Mouse (Mus musculus) forebrain, embryonic 12.5 days (tissue): Measurements from ENCODE around the gene Kcnh7. TPM values are rescaled to one million over a fixed set of nuclear protein-coding genes. Genes with fewer than 3 reads are reported as not detected.

Source experiments
- ATAC-seq: fragments of 200-750 bp; cut with Nextera tagmentation; 2 replicates; pipeline ENCODE4 v1.8.0; 2017; ENCODE audit warnings: moderate TSS enrichment; ENCODE audit not compliant: low FRiP score
- H3K27ac ChIP-seq: fragments of 300-500 bp; sonication (generic); 2 replicates; pipeline ENCODE4 v1.5.1; 2016; ENCODE audit warnings: mild to moderate bottlenecking
- H3K27me3 ChIP-seq: fragments of 300-500 bp; sonication (generic); 2 replicates; pipeline ENCODE4 v1.6.1; 2016; ENCODE audit warnings: mild to moderate bottlenecking
- H3K36me3 ChIP-seq: fragments of 300-500 bp; sonication (generic); replicated peaks from 2 replicates; pipeline ENCODE4 v1.6.1; 2016; ENCODE audit warnings: mild to moderate bottlenecking
- H3K4me1 ChIP-seq: fragments of 300-500 bp; sonication (generic); 2 replicates; pipeline ENCODE4 v1.6.1; 2016
- H3K4me2 ChIP-seq: fragments of 300-500 bp; sonication (generic); 2 replicates; pipeline ENCODE4 v1.6.1; 2016; ENCODE audit warnings: mild to moderate bottlenecking, moderate library complexity
- H3K4me3 ChIP-seq: fragments of 300-500 bp; sonication (generic); replicated peaks from 2 replicates; pipeline ENCODE4 v1.5.1; 2016; ENCODE audit warnings: mild to moderate bottlenecking
- H3K9ac ChIP-seq: fragments of 300-500 bp; sonication (generic); 2 replicates; pipeline ENCODE4 v1.6.1; 2016; ENCODE audit warnings: mild to moderate bottlenecking
- H3K9me3 ChIP-seq: fragments of 300-500 bp; sonication (generic); 2 replicates; pipeline ENCODE4 v1.6.1; 2016
- WGBS: fragments of 180-500 bp; shearing (Covaris S2); methylation state at CpG from one replicate; pipeline ENCODE4 v1.1.7; 2016; 5-methylcytosine and 5-hydroxymethylcytosine counted together
- polyA plus RNA-seq: library from polyadenylated mRNA; unstranded; fragments of >200 nt; fragmentation: Nextera tagmentation; extraction: Ambion mirVana; gene quantifications from 2 replicates; pipeline ENCODE4 v1.2.1, GENCODE M21; 2016

The Kcnh7 gene
- polyA plus RNA-seq, 1 experiment from 2014 or later: 5.4 TPM

DNA sequence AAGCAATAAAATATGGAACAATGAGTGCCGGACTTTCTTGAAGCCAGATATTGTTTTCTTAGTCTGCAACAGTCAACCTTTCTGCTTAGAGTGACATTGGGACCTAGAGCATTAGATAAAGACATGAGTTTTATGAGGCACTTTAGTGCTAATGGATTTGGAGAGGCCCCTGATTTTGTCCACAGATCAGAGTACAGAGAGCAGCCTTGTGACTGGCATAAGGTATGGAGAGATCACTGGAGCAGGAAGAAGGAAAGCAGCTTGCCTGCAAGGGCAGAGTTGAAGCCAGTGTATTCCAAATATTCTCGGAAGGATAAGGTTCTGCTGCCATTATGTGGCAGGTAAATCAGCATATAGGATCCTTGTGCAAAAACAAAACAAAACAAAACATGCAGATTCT, 93.6 kb downstream of the Kcnh7 start:
- 88% methylated on average over 2 of the region's 2 CpGs for WGBS
- Histone ChIP-seq H3K27ac (no peak overlapping the region), H3K36me3 (no peaks in the 10 kb centered on the region), H3K27me3 (no peaks in the 10 kb centered on the region), H3K4me1 (no peaks in the 10 kb centered on the region), H3K4me2 (no peak overlapping the region), H3K4me3 (no peak overlapping the region), H3K9me3 (no peaks in the 10 kb centered on the region), H3K9ac (no peak overlapping the region)
- no peak for ATAC-seq

GRCm38 (mm10) chr2:63058386-63058785, 125.7 kb downstream of the Kcnh7 start:
- H3K36me3 ChIP-seq: no peaks in the 10 kb centered on the region
- WGBS: 94% methylated on average over 2 of the region's 2 CpGs
- H3K9ac ChIP-seq: no peak overlapping the region
- H3K27ac ChIP-seq: no peak overlapping the region
- no peaks in the 10 kb centered on the region for H3K4me1 ChIP-seq
- no peaks in the 10 kb centered on the region for H3K9me3 ChIP-seq
- ATAC-seq: no peak
- H3K27me3 ChIP-seq: no peaks in the 10 kb centered on the region
- H3K4me3 ChIP-seq: no peak overlapping the region
- no peak overlapping the region for H3K4me2 ChIP-seq

DNA sequence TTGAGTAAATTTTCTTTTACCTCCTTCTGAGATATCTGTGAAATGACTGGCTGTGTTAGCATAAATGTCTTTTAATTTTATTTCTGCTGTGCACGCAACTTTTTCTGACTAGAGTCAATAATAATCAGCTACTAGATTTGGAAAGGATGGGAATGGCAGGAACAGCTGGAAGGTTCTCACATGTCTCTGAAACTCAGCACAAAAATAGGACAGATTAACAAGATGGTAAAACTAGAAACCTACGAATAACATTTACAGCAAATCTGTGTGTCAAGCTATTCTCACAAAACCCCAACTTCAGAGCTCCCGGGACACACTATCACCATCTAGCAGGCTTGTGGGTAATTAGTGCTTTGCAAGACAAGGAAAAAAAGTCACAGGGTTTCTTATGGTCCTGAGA, 134.2 kb downstream of the Kcnh7 start:
- Histone ChIP-seq H3K9me3 (no peaks in the 10 kb centered on the region), H3K4me2 (no peak overlapping the region), H3K27me3 (no peaks in the 10 kb centered on the region), H3K27ac (no peak overlapping the region), H3K36me3 (no peaks in the 10 kb centered on the region), H3K4me3 (no peak overlapping the region), H3K9ac (no peak overlapping the region), H3K4me1 (no peaks in the 10 kb centered on the region)
- WGBS: 84% methylated on average over 3 of the region's 3 CpGs
- ATAC-seq: no peak

GRCm38 (mm10) chr2:63039718-63040117, 144.4 kb downstream of the Kcnh7 start:
- Histone ChIP-seq H3K9me3 (no peaks in the 10 kb centered on the region), H3K4me3 (no peak overlapping the region), H3K27me3 (no peaks in the 10 kb centered on the region), H3K36me3 (no peaks in the 10 kb centered on the region), H3K4me1 (no peaks in the 10 kb centered on the region), H3K9ac (no peak overlapping the region), H3K27ac (no peak overlapping the region), H3K4me2 (no peak overlapping the region)
- no peak for ATAC-seq
- 94% methylated on average over 3 of the region's 3 CpGs for WGBS

GRCm38 (mm10) chr2:63014909-63015308, 169.2 kb downstream of the Kcnh7 start:
- Histone ChIP-seq H3K27me3 (no peaks in the 10 kb centered on the region), H3K4me3 (no peak overlapping the region), H3K36me3 (no peaks in the 10 kb centered on the region), H3K27ac (no peak overlapping the region), H3K4me2 (no peak overlapping the region), H3K9ac (no peak overlapping the region), H3K9me3 (no peaks in the 10 kb centered on the region), H3K4me1 (no peaks in the 10 kb centered on the region)
- no peak for ATAC-seq

DNA sequence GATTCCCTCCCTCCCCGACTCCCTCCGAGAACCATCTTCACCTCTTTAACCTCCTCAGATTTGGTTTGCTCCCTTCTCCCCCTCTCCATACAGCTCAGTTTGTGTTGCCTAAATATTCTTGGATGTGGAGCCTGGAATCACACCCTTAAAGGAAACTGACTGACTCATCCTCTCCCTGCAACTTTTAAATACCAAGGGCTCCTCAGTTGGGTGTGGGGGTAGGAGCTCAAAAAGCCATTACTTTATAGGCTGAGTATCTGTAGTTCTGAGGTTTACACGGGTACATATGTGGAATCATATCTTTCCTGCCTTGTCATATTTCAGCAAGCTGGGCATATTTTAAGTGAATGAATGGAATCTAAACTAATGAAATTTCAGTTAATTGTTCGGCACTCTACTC, 174.9 kb downstream of the Kcnh7 start:
- H3K27ac ChIP-seq: no peak overlapping the region
- no peaks in the 10 kb centered on the region for H3K36me3 ChIP-seq
- H3K4me2 ChIP-seq: no peak overlapping the region
- no peaks in the 10 kb centered on the region for H3K9me3 ChIP-seq
- no peaks in the 10 kb centered on the region for H3K27me3 ChIP-seq
- ATAC-seq: no peak
- H3K4me1 ChIP-seq: no peaks in the 10 kb centered on the region
- WGBS: 94% methylated on average over 4 of the region's 4 CpGs
- H3K9ac ChIP-seq: no peak overlapping the region
- H3K4me3 ChIP-seq: no peak overlapping the region

DNA sequence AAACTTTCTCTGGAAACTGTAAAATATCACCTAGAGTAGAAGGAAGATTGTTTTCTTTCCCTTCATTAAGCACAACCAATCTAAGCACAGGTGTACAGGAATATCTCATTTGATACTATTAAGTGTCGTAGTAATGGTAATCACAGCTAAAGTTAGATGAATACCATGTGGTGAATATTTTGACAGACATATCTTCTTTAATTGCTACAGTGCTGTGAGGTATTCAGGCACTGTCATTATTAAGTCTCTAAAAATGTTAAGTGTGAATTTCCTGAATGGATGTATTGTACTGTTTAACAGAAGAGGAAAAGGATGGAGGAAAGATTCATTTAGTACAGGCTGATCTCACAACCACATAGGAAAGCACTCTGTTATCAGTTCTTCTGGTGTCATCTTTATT, 181.3 kb downstream of the Kcnh7 start:
- Histone ChIP-seq H3K4me1 (no peaks in the 10 kb centered on the region), H3K9ac (no peak overlapping the region), H3K36me3 (no peaks in the 10 kb centered on the region), H3K27ac (no peak overlapping the region), H3K27me3 (no peaks in the 10 kb centered on the region), H3K4me2 (no peak overlapping the region), H3K4me3 (no peak overlapping the region), H3K9me3 (no peaks in the 10 kb centered on the region)
- WGBS: 74% methylated on average over 1 of the region's 1 CpGs
- ATAC-seq: no peak

GRCm38 (mm10) chr2:62997692-62998091, 186.4 kb downstream of the Kcnh7 start:
- Histone ChIP-seq H3K36me3 (no peaks in the 10 kb centered on the region), H3K27me3 (no peaks in the 10 kb centered on the region), H3K9me3 (no peaks in the 10 kb centered on the region), H3K27ac (no peak overlapping the region), H3K9ac (no peak overlapping the region), H3K4me3 (no peak overlapping the region), H3K4me2 (no peak overlapping the region), H3K4me1 (no peaks in the 10 kb centered on the region)
- no peak for ATAC-seq
- 85% methylated on average over 2 of the region's 2 CpGs for WGBS

DNA sequence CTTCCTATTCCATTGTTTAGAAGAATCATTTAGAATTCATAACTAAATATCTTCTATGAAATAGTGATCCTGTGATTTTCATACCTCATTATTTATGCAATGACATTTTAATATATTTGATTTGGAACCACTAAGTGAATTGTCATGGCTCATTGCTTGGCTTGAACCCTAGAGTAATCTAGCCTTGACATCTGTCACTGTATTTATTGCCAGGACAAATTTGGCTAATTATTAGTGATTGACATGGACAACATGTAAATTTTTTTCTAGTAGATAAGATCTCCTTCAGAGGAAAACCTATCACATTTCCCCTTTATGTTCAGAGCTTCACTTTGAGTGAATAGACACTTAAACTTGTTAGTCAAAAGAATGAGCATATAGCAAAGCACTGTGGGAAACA, 195.5 kb downstream of the Kcnh7 start:
- no peak for ATAC-seq
- H3K9ac ChIP-seq: no peak overlapping the region
- H3K9me3 ChIP-seq: no peaks in the 10 kb centered on the region
- no peaks in the 10 kb centered on the region for H3K27me3 ChIP-seq
- no peak overlapping the region for H3K27ac ChIP-seq
- H3K4me1 ChIP-seq: no peaks in the 10 kb centered on the region
- H3K4me3 ChIP-seq: no peak overlapping the region
- H3K36me3 ChIP-seq: no peaks in the 10 kb centered on the region
- H3K4me2 ChIP-seq: no peak overlapping the region

DNA sequence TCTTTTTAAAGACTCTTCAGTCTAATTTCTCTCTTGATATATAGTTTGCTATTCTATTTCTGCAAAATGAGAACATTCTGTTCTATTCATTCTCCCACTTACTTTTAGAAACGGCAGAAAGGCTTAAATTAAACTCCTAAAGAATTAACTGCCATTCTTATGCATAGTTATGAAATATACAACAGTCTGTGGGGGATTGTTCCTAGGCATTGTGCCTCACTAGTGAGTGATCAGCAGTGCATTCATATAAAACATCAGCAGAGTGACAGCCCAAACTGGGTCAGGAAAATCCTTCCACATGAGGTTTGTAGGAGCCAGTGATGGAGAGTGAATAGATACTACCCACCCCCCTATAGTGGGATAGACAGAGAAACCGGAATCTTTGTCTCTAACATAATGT, 200.2 kb downstream of the Kcnh7 start:
- H3K4me2 ChIP-seq: no peak overlapping the region
- no peaks in the 10 kb centered on the region for H3K9me3 ChIP-seq
- ATAC-seq: no peak
- WGBS: 63% methylated on average over 2 of the region's 2 CpGs
- H3K27me3 ChIP-seq: no peaks in the 10 kb centered on the region
- no peaks in the 10 kb centered on the region for H3K36me3 ChIP-seq
- no peak overlapping the region for H3K9ac ChIP-seq
- H3K27ac ChIP-seq: no peak overlapping the region
- no peaks in the 10 kb centered on the region for H3K4me1 ChIP-seq
- no peak overlapping the region for H3K4me3 ChIP-seq

- no peaks in the 10 kb centered on the region for H3K4me1 ChIP-seq
- H3K27me3 ChIP-seq: no peaks in the 10 kb centered on the region
- no peak overlapping the region for H3K9ac ChIP-seq
- H3K4me2 ChIP-seq: no peak overlapping the region
- H3K4me3 ChIP-seq: no peak overlapping the region
- no peak for ATAC-seq
- no peaks in the 10 kb centered on the region for H3K36me3 ChIP-seq
- no peaks in the 10 kb centered on the region for H3K9me3 ChIP-seq
- 76% methylated on average over 1 of the region's 1 CpGs for WGBS
- no peak overlapping the region for H3K27ac ChIP-seq
Measured at GRCm38 (mm10) chr2:62935273-62935874, 248.7 kb downstream of the Kcnh7 start.

- H3K9me3 ChIP-seq: no peaks in the 10 kb centered on the region
- no peaks in the 10 kb centered on the region for H3K27me3 ChIP-seq
- H3K9ac ChIP-seq: no peak overlapping the region
- no peak overlapping the region for H3K4me2 ChIP-seq
- no peak overlapping the region for H3K27ac ChIP-seq
- H3K4me3 ChIP-seq: no peak overlapping the region
- 90% methylated on average over 3 of the region's 3 CpGs for WGBS
- no peak for ATAC-seq
- no peaks in the 10 kb centered on the region for H3K4me1 ChIP-seq
- no peaks in the 10 kb centered on the region for H3K36me3 ChIP-seq
Measured at GRCm38 (mm10) chr2:62928494-62928893, 255.6 kb downstream of the Kcnh7 start.

DNA sequence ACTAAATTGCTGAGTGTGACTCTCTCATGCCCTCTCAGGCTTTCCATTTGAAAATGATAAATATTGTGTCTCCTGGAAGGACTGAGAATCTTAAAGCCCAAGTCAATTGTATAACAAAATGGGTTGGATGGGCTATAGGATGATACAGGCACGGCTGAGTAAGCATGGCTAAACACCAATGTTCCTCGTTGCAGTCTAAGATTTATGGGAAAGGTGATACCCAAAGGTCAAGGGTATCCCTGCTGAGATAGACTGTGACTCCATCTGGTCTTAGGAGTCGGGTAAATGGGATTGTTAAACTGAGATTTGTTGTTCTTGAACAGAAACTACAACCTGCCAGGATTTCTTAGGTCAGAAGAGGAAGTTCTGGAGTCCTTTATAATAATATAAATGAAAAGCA, 256.0 kb downstream of the Kcnh7 start:
- no peaks in the 10 kb centered on the region for H3K36me3 ChIP-seq
- H3K4me3 ChIP-seq: no peak overlapping the region
- no peak overlapping the region for H3K9ac ChIP-seq
- H3K4me2 ChIP-seq: no peak overlapping the region
- no peaks in the 10 kb centered on the region for H3K4me1 ChIP-seq
- no peaks in the 10 kb centered on the region for H3K27me3 ChIP-seq
- 69% methylated on average over 3 of the region's 3 CpGs for WGBS
- no peak overlapping the region for H3K27ac ChIP-seq
- no peak for ATAC-seq
- no peaks in the 10 kb centered on the region for H3K9me3 ChIP-seq

DNA sequence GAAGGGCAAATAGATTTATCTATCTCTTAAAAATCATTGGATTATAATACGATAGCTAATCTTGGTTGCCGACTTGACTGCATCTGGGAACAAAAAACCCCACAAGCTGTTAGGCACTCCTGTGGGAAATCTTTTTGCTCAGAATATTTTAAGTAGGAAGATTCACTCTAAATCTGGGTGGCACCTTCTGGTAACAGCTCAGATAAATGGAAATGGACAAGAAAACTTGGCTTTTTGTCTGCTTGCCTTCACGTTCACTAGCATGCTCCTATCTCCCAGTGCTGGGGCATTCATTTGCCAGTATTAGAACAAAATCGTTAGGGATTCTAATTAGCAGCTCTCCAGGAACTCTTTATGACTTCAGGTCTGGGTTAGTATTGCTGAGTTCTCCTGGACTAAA, 260.3 kb downstream of the Kcnh7 start:
- Histone ChIP-seq H3K4me1 (no peaks in the 10 kb centered on the region), H3K9ac (no peak overlapping the region), H3K4me2 (no peak overlapping the region), H3K27ac (no peak overlapping the region), H3K4me3 (no peak overlapping the region), H3K9me3 (no peaks in the 10 kb centered on the region), H3K27me3 (no peaks in the 10 kb centered on the region), H3K36me3 (no peaks in the 10 kb centered on the region)
- 53% methylated on average over 4 of the region's 4 CpGs for WGBS
- ATAC-seq: no peak
